Mouse (Mus musculus) limb, embryonic 13.5 days (tissue): ENCODE measurements around the gene Cog8. TPM values are rescaled to one million over a fixed set of nuclear protein-coding genes. Genes with fewer than 3 reads are reported as not detected.
"Not testable (repeated sequence)": the region's sequence is repeated elsewhere in the genome, so short reads cannot be mapped to it uniquely, and the experiment has no call there.

Experiments
- ATAC-seq: fragments of 200-750 bp; cut with Nextera tagmentation; 2 replicates; pipeline ENCODE4 v1.8.0; 2017; ENCODE audit warnings: low read depth, moderate number of reproducible peaks, moderate TSS enrichment; ENCODE audit not compliant: low FRiP score
- H3K27ac ChIP-seq: fragments of 300-500 bp; sonication (generic); 2 replicates; pipeline ENCODE4 v1.5.1; 2015; ENCODE audit warnings: inconsistent platforms, mild to moderate bottlenecking, moderate library complexity
- H3K27me3 ChIP-seq: fragments of 300-500 bp; sonication (generic); 2 replicates; pipeline ENCODE4 v1.6.1; 2015; ENCODE audit warnings: mild to moderate bottlenecking, inconsistent platforms
- H3K36me3 ChIP-seq: fragments of 300-500 bp; sonication (generic); 2 replicates; pipeline ENCODE4 v1.6.1; 2015; ENCODE audit warnings: inconsistent platforms, mild to moderate bottlenecking, moderate library complexity
- H3K4me1 ChIP-seq: fragments of 300-500 bp; sonication (generic); 2 replicates; pipeline ENCODE4 v1.6.1; 2015; ENCODE audit warnings: inconsistent platforms
- H3K4me2 ChIP-seq: fragments of 300-500 bp; sonication (generic); replicated peaks from 2 replicates; pipeline ENCODE4 v1.6.1; 2015; ENCODE audit warnings: inconsistent platforms, mild to moderate bottlenecking, moderate library complexity
- H3K4me3 ChIP-seq: fragments of 300-500 bp; sonication (generic); 2 replicates; pipeline ENCODE4 v1.5.1; 2015; ENCODE audit warnings: moderate library complexity, mild to moderate bottlenecking, inconsistent platforms
- H3K9ac ChIP-seq: fragments of 300-500 bp; sonication (generic); 2 replicates; pipeline ENCODE4 v1.6.1; 2015; ENCODE audit warnings: mild to moderate bottlenecking, inconsistent platforms
- H3K9me3 ChIP-seq: fragments of 300-500 bp; sonication (generic); 2 replicates; pipeline ENCODE4 v1.6.1; 2016; ENCODE audit warnings: inconsistent platforms
- WGBS: fragments of 180-500 bp; shearing (Covaris S2); methylation state at CpG from one replicate; pipeline ENCODE4 v1.1.7; 2015; 5-methylcytosine and 5-hydroxymethylcytosine counted together
- microRNA-seq: library from miRNA; unstranded; fragments of <30 nt; microRNA quantifications from one replicate; pipeline ENCODE4, GENCODE M21; 2016
- polyA plus RNA-seq: library from polyadenylated mRNA; unstranded; fragments of >200 nt; fragmentation: Nextera tagmentation; extraction: Ambion mirVana; gene quantifications from 2 replicates; pipeline ENCODE4 v1.2.1, GENCODE M21; 2015

Gene Cog8
- polyA plus RNA-seq, 1 experiment from 2014 or later = 40.8 TPM

DNA sequence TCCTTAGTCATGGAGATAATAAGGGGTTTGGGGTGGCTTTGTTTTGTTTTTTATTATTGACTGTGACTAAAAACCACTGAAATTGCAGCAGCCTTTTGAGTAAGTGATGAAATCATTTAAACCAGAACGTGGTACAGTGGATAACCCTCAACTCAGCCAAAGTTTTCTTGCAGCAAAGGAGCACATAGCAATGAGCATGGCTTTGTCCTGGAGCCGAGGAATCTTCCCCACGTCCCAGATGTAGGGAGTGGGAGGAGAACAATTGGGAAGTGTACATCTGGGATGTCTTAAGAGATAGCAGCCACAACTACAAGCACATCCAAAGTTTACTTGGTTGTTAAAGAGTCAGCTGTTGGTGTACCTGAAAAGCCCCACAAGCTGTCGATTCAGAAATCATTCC is 59.1 kb downstream of the Cog8 start:
- Histone ChIP-seq H3K4me2 (no peak overlapping the region), H3K36me3 (peaks cover 38% of the 10 kb centered on the region), H3K9me3 (no peaks in the 10 kb centered on the region), H3K9ac (no peak overlapping the region), H3K27me3 (no peaks in the 10 kb centered on the region), H3K4me3 (no peak overlapping the region), H3K27ac (no peak overlapping the region), H3K4me1 (no peaks in the 10 kb centered on the region; the same call in 1 of the 2 replicates)
- no peak for ATAC-seq
- 81% methylated on average over 4 of the region's 4 CpGs for WGBS

DNA sequence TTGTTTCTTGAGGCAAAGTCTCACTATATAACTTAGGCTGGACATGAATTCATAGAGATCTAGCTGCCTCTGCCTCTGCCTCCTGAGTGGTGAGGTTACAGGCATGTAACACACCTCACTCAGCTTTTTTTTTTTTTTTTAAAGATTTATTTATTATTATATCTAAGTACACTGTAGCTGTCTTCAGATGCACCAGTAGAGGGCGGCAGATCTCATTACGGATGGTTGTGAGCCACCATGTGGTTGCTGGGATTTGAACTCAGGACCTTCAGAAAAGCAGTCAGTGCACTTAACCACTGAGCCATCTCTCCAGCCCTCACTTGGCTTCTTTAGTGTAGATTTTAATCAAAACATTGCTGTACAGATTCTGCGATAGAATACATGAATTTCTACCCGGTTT is 60.1 kb downstream of the Cog8 start:
- peaks cover 48% of the 10 kb centered on the region for H3K36me3 ChIP-seq
- H3K9me3 ChIP-seq, H3K27ac ChIP-seq, ATAC-seq, H3K27me3 ChIP-seq, H3K4me3 ChIP-seq, H3K9ac ChIP-seq, H3K4me2 ChIP-seq, H3K4me1 ChIP-seq: not testable (repeated sequence)
- WGBS = 84% methylated on average over 4 of the region's 4 CpGs

Small RNA genes within 50 kb of the gene (microRNA-seq; reads per million reads assigned to microRNA genes)
- gene Mir7075 = 0.87 reads per million

Other genes with a start within 250 kb of the Cog8 start
- gene Has3, start 186.4 kb downstream of the Cog8 start, polyA plus RNA-seq = 0.15 and 0.25 TPM in 2 replicates
- 68.4 and 69.9 TPM in 2 replicates for gene Utp4, start 163.1 kb downstream of the Cog8 start, polyA plus RNA-seq
- gene Sntb2, start 120.9 kb downstream of the Cog8 start, polyA plus RNA-seq = 16.4 and 17.7 TPM in 2 replicates
- gene Vps4a, start 25.5 kb downstream of the Cog8 start, polyA plus RNA-seq = 81.7 and 81.9 TPM in 2 replicates
- gene Pdf, start 8.1 kb downstream of the Cog8 start, polyA plus RNA-seq = 51.0 and 55.6 TPM in 2 replicates
- 99.9 and 104 TPM in 2 replicates for gene Nip7, start 188 bp upstream of the Cog8 start, polyA plus RNA-seq
- not detected in 2 replicates for gene Tmed6, start 9.0 kb upstream of the Cog8 start, polyA plus RNA-seq
- gene Terf2, start 39.9 kb upstream of the Cog8 start, polyA plus RNA-seq = 23.5 and 24.0 TPM in 2 replicates
- gene Cyb5b, start 94.0 kb upstream of the Cog8 start, polyA plus RNA-seq = 71.9 and 77.0 TPM in 2 replicates
- 21.4 and 22.5 TPM in 2 replicates for gene Nfat5, start 236.8 kb upstream of the Cog8 start, polyA plus RNA-seq